Mouse (Mus musculus): ENCODE data around the gene Spaca3. TPM values are rescaled to one million over a fixed set of nuclear protein-coding genes. Genes with fewer than 3 reads are reported as not detected.

Gene Spaca3
- total RNA-seq (2021) = not detected
- long read RNA-seq, experiment 1 = 0 reads
- long read RNA-seq, experiment 2 = 0 reads

DNA sequence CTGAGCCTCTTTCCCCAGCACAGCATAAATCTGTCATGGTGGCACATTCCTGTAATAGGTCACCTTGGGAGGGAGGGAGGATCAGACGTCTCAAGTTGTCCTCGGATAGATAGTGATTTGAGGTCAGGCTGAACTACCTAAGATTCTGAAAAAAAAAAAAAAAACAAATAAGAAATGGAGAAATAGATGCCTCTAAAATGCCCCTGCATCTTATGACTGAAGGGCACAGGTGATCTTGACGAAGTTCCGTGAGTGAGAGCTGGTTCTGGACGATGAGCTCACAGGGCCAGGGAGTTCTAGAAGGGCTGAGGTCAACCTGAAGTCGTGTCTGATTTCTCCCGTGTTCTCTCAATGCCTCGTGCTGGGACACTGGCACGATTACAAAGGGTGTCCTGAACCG, at the start of gene Spaca3:
TSS of gene Spaca3 (plus strand) at position 301 of the 400 bp plus-strand sequence.
- no peak for DNase-seq
- intact Hi-C loops (cut with DNase I; ENCODE audit: low total_unique reads) = no loop called here

DNA sequence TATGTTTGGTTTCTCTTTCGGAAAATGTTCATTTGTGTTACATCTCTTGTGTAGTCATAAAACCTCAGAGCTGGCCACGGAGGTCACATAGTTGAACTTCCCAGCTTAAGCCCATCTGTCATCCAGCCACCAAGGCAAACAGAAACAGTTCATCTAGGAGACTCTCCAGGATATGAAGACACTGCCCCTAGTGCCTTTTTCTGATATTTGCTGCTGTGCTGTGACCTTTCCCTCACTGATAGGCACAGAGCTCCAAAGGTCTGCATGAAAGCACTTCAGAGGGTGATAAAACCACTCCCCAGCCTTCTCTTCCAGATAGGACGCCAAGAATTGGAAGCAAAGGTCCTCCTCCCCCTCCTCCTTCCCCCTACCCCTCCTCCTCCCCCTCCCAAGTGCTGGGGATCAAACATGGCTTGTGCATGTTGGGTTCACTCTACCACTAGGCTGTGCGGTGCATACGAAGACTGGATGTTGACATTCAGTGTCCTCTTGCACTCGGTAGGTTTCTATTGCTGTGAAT, 49.6 kb upstream of the Spaca3 start:
- no peak for DNase-seq
- intact Hi-C loops (cut with DNase I; ENCODE audit: low total_unique reads) = no loop called here

DNA sequence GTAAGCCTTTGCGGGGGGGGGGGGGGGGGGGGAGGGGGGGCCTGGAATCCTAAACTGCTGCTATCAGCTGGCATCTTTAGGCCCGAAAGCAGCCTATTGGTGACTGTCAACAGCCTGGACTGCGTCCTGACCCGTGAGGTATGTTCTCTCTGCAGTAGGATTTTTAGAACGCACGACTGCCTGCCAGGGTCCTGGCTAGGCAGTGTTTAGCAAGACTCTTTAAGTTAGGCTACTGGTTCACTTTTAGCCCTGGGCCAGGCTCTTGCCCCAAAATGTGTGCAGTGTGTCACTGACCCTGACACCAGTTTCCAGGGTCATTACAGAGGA, 48.5 kb upstream of the Spaca3 start:
- intact Hi-C loops (cut with DNase I; ENCODE audit: low total_unique reads) = no loop called here

DNA sequence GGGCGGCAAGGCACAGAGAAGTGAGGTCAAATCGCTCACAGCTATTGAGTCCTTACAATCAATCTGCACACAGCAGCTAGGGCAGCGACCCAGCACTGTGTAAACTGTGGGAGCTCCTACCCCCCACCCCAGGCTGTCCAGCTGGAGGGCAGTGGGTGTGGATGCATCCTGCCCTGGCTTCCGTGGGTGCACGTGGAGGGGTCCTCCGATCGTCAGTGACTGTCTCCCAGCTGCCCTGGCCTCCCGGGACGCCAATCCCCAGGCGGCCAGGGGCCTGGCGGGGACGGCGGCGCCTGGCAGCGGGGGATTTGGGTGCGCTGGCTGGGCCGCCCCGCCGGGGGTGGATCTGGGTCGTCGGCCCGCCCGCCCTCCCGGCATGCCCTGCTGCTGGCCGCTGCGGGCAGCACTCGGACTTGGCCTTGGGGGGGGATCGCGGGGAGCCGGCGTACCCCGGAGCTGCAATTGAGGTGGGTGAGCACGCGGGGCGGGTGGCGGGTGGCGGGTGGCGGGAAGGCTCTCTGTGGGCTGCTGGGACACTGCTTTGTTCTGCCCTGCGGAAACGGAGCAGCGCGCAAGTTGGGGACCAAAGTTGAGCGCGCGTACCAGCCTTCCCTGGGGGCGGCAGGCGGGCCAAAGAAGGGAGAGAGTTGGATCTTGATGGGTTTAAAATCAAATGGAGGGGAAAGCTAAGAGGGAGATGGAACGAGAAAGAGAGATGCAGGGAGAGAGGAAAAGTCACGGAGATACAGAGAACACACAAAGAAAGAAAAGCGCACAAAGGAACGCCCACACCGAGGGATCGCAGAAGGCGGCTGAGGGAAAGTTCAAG, 48.0 kb upstream of the Spaca3 start, which contains the start of gene Tmem98:
TSS of gene Tmem98 (plus strand) at position 183 of the 829 bp plus-strand sequence.
- intact Hi-C loops (cut with DNase I; ENCODE audit: low total_unique reads) = no loop called here
- DNase-seq = peak; percentile 28

More for the DNA sequence above, 48.5 kb upstream of the Spaca3 start:
- no peak for DNase-seq

DNA sequence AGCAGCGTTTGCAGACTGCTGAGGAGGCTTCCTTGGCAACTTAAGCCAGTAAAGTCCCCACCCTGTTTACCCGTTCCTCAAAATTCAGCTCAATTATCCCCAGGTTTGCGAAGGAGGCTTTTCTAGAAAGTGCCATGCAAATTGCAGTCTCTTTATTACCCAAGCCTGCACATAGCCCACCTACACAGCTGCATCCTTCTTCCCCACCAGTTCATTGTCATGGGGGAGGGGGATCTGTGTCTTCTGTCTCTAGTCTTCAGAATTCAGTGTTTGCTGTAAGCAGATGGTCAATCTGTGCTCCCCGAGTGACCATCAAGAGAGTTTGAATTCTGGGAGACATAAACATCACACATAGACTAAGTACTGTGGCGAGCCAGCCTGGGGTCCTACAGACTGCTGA, 47.0 kb upstream of the Spaca3 start:
- DNase-seq = no peak
- intact Hi-C loops (cut with DNase I; ENCODE audit: low total_unique reads) = no loop called here

DNA sequence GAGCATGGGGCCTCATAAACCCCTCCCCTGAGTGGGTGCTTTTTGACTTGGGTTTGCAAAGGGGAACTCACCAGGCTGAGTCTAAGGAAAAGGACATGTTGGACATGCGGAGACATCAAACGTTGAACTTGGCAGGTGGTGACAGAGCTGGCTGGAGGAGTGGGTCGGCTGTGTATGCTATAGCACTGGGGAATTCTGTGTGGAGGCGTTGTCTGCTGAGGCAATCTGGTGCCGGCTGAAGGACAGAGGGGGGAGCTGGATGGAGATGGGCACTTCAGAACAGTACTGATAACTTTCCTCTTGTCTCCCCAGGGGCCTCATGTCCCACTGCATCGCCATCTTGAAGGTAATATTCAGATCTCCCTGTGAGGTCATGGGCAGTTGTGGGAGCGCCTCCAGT, 42.8 kb upstream of the Spaca3 start:
- intact Hi-C loops (cut with DNase I; ENCODE audit: low total_unique reads) = loop anchor here (5.0 kb wide), 1 partner anchor 118 kb away; no protein-coding TSS in a partner anchor
- DNase-seq = no peak

DNA sequence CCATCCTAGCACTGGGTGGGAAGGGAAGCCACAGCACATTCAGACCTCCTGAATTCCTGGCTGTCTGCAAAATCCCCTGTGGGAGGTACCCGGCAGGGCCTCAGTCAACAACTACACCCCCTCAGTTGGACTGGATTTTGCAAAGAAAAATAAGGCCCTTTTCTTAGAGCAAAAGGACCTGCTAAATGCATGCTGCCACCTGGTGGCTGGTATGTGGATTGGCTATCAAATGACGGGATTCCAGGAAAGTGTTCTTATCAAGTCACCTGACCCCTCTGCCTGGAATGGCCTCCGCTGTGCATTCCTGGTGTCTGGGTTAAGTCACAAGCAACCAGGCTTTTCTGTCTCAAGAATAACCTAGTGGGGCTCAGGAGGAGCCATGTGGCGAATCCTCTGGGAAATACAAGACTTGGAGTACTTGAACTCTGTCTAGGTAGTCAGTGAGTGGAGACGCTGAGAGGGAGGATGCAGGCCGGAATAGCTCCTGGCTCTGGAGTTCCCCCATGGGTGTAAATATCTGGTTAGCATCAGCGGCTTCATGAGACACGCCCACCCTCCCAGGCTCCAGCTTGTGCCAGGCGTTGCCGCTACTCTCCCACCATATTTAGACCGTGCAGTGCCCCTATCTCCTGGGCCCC, 40.0 kb upstream of the Spaca3 start:
- intact Hi-C loops (cut with DNase I; ENCODE audit: low total_unique reads) = loop anchor here (5.0 kb wide), 1 partner anchor 121 kb away; no protein-coding TSS in a partner anchor
- DNase-seq = peak; percentile 50

DNA sequence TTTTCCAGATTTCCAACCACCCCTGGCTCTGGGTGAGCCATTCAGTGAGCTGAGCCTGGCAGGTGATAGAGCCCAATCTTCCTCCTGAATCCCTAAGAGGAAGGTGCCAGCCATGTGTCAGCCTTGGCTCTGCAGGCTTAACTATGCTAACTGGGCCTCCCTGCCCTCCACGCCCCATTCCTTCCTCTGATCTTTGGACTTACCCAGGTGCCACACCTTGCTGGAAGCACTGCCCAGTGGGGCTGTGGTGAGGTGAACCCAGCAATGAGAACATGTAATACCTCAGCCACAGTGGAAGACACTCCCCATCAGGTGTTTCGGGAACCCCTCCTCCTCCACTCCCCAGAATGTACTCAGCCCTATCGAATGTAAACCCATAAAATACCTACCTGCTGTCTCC, 38.1 kb upstream of the Spaca3 start:
- intact Hi-C loops (cut with DNase I; ENCODE audit: low total_unique reads) = no loop called here

DNA sequence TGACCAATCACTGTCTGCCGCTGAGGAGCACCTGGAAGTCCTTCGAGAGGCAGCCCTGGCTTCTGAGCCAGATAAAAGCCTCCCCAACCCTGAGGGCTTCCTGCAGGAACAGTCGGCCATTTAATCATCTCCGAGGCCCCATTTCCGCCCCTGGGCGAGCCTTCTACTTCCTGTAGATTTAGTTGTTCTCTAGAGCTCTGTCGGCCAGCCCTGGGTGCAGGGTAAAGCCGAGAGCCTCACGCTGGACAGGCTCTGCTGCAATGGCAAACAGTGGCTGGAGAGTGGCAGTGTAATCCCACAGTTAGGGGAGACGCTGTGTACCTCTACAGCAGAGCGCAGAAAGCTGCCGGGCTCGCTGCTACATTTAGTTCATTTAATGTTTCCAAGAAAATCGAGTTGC, 36.9 kb upstream of the Spaca3 start:
- peak; percentile 8 for DNase-seq
- intact Hi-C loops (cut with DNase I; ENCODE audit: low total_unique reads) = no loop called here

More for the DNA sequence above, 38.1 kb upstream of the Spaca3 start:
- DNase-seq = no peak

DNA sequence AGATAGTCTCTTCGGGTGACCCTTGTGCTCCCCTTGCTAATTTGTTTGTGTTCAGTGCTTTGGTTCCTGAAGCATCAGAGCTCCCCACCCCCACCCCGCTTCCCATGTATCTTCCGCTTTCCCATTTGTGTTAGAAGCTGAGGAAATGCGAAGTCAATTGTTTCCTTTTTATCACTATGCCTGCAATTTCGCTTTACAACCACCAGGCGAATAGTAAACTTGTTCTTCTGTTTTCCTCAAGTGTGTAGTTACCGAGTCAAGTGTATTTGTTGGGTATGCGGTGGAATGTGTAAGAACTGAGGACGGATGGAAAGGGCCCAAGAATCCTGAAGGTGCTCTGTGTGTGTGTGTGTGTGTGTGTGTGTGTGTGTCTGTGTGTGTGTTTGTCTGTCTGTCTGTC, 36.4 kb upstream of the Spaca3 start:
- intact Hi-C loops (cut with DNase I; ENCODE audit: low total_unique reads) = no loop called here

DNA sequence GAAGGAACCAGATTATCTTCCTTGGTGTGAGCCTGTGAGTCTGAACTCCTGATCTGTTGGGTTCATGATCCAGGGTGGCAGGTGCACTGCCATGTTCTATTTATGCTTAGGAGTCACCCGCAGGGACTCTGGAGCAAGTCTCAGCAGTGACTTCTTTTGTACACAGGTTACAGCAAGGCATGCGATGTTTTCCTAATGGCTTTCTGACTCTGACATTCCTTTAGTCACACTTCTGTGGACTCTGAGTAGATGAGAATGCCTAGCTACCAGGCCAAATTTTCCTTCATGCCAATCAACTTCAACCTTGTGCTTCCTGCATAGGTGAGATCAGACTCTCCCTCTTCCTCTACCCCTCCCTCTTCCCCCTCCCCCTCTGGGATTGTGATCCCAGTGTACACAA, 22.8 kb upstream of the Spaca3 start:
- DNase-seq = no peak
- intact Hi-C loops (cut with DNase I; ENCODE audit: low total_unique reads) = no loop called here

More for the DNA sequence above, 36.4 kb upstream of the Spaca3 start:
- DNase-seq = no peak

DNA sequence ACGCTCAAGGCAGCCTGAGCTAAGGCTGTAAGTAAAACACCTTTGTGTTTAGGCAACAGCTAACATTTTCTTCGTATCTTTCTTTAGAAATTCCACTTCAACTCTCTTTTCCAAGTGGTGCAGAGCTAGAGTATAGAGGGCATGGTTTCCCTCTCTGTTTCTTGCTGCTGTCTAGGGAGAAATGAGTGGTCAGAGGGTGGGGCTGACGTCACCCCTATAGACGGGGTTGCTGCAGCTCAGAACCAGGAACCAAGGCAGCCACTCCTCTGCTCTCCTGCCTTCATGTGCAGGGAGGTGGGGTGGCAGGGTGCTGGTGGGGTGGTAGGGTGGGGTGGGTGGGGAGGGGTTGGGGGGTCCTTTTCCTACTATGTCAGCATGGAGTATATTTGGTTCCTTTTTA, 22.3 kb upstream of the Spaca3 start:
- intact Hi-C loops (cut with DNase I; ENCODE audit: low total_unique reads) = no loop called here
- no peak for DNase-seq

DNA sequence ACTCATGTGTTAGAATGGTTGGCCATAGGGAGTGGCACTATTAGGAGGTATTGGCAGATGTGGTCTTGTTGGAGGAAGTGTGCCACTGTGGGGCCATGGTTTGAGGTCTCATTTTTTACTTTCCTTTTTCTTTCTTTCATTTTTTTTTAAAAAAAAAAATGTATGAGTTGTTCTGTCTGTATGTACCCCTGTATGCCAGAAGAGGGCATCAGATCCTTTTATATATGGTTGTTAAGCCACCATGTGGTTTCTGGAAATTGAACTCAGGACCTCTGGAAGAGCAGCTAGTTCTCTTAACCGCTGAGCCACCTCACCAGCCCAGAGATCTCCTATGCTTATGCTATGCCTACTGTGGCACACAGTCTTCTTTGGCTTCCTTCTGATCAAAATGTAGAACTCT, 19.4 kb upstream of the Spaca3 start:
- no peak for DNase-seq
- intact Hi-C loops (cut with DNase I; ENCODE audit: low total_unique reads) = no loop called here

DNA sequence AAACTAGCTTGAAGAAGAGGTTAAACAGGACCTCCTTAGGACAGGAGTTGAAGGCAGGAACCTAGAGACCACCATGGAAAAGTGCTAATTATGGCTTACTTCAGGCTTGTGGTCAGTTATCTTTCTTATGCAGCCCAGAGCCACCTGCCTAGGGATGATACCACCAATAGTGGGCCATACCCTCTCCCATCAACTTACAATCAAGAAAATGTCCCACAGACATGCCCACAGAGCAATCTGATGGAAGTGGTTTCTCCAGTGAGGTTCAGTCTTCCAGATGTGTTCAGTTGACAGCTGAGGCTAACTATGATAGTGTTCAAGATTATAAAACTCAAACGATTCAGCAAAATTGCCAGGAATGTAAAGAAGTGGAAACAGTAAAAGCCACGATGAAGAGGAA, 14.7 kb upstream of the Spaca3 start:
- no peak for DNase-seq

DNA sequence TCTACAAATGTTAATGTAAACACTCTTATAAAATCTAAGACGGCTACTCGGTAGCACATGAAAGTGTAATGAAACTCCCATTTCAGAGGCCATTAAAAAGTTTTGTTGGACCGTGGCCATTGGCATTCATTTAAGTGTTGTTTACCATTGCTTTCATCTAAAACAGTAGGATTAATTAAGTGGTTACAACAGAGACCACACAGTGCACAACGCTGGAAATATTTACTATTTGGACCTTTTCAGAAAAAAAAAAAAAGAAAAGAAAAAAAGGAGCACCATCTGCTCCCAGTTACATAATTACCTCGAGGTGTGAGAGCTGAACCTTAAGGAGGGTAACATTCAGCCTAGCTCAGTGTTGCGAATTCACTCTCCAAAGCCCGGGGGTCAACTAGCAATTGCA, 12.7 kb upstream of the Spaca3 start:
- intact Hi-C loops (cut with DNase I; ENCODE audit: low total_unique reads) = no loop called here
- DNase-seq = no peak

More for the DNA sequence above, 14.7 kb upstream of the Spaca3 start:
- intact Hi-C loops (cut with DNase I; ENCODE audit: low total_unique reads) = no loop called here

DNA sequence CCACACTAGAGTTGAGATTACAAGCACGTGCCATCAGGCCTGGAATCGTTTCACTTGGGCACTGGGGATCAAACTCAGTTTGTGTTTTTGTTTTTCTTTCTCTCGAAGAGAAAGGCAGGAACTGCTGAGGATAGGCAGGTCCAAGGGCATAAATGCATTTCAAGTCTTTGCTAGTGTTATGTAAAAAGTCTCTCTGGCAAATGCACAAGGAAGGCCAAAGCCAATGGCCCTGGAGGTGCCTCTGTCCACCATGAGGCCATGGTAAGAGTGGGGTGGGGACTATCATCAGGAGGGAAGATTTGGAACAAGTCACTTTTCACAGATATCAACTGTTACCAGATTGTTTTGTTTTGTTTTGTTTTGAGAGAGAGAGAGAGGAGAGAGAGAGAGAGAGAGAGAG, 12.1 kb upstream of the Spaca3 start:
- intact Hi-C loops (cut with DNase I; ENCODE audit: low total_unique reads) = no loop called here

DNA sequence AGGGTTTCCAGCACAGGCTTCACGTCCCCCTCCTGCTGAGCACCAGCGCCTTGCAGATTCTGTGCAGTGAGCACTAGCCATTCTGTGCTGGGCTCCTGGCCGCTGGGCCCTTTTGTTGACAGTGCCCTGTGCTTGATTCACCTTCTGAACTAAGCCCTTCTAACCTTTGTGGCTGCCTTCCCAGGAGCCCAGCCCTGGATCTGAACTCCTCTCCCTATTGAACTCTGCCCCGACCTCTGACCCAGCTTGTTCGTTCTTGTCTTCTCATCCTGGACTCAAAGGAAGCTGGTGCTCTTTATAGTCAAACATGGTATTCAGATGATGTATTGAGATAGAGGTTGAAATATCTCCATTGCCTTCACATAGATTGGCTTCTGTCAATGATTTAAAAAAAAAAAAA, 10.0 kb upstream of the Spaca3 start:
- intact Hi-C loops (cut with DNase I; ENCODE audit: low total_unique reads) = no loop called here
- no peak for DNase-seq

More for the DNA sequence above, 12.1 kb upstream of the Spaca3 start:
- no peak for DNase-seq

DNA sequence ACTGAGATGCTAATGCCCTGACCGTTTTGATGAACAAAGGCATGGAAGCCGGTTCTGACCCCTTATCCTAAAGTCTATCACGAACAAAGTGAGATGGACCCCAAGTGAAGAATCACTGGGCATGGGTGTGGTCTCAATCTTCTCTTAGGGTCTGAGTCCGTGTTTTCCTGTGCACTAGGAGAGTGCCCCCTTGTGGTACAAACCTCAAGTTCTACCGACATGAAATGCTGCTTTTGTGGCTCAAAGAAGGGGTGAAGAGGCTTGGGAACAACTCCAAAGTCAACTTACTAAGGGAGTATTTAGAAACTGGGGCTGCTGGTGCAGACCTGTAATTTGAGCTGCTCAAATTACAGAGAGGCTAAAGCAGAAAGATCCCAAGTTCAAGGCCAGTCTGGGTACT, 6.3 kb upstream of the Spaca3 start:
- DNase-seq = no peak
- intact Hi-C loops (cut with DNase I; ENCODE audit: low total_unique reads) = loop anchor here (5.0 kb wide), 1 partner anchor 155 kb away; no protein-coding TSS in a partner anchor

DNA sequence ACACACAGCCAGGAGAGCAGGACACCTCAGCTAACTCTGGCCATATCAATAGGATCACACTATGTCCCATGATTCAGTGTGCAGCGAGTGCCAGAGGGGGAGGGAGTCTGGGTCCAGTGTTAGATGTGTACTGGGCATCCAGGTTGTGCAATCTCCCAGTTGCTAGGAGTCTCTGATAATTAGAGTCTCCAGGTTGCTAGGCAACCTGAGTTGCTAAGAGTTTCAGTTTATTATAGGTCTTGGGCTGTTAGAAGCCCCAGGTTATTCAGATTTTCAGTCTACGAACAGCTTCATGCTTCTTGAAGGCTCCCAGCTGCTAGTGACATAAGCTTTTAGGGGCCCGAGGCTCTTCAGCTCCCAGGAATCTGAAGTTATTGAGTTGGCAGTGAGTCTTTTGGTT, 5.2 kb upstream of the Spaca3 start:
- DNase-seq = no peak
- intact Hi-C loops (cut with DNase I; ENCODE audit: low total_unique reads) = loop anchor here (5.0 kb wide), 1 partner anchor 156 kb away; no protein-coding TSS in a partner anchor

DNA sequence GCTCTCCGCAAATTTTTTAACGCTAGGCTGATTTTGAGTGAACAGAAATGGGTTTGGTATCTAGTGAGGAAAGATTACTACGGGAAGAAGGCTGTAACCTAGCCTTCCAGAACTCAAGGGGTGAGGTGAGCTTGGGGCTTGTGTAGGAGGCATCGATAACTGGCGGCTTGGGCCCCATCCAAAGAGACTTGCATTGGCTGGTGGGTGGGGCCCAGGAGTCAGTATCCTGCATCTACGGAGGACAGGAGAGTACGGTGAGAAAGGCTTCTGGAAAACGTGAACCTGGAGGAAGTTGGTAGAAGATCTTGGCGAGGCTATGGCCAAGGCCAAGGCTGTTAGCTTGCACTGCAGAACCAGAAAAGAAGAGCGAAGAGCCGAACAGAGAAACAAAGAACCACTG, 3.7 kb upstream of the Spaca3 start:
- no peak for DNase-seq
- intact Hi-C loops (cut with DNase I; ENCODE audit: low total_unique reads) = loop anchor here (5.0 kb wide), 1 partner anchor 157 kb away; no protein-coding TSS in a partner anchor

All from gastrocnemius, postnatal 14 days (tissue).